Mouse (Mus musculus) heart, embryonic 10.5 days (tissue): ENCODE measurements at regions not wholly inside any gene's neighbourhood (a gene's known extent, or its start where the extent isn't known, plus 50 kb on each side); places are given as distances from the start of the nearest gene placed in this dataset.
A peak's percentile ranks its signal among the peaks of the same experiment; 100 is the strongest.

Experiments
- DNase-seq: peaks from one replicate; pipeline ENCODE4 v3.0.0-alpha.2; 2017; ENCODE audit warnings: low spot score
- H3K27ac ChIP-seq: fragments of 300-500 bp; sonication (generic); 2 replicates; pipeline ENCODE4 v1.5.1; 2016; ENCODE audit warnings: mild to moderate bottlenecking
- H3K27me3 ChIP-seq: fragments of 300-500 bp; sonication (generic); 2 replicates; pipeline ENCODE4 v1.6.1; 2016; ENCODE audit warnings: mild to moderate bottlenecking; ENCODE audit not compliant: poor library complexity, insufficient read depth, severe bottlenecking
- H3K36me3 ChIP-seq: fragments of 300-500 bp; sonication (generic); 2 replicates; pipeline ENCODE4 v1.6.1; 2016; ENCODE audit warnings: mild to moderate bottlenecking, moderate library complexity
- H3K4me1 ChIP-seq: fragments of 300-500 bp; sonication (generic); 2 replicates; pipeline ENCODE4 v1.6.1; 2016; ENCODE audit warnings: mild to moderate bottlenecking
- H3K4me3 ChIP-seq: fragments of 300-500 bp; sonication (generic); 2 replicates; pipeline ENCODE4 v1.5.1; 2016; ENCODE audit warnings: mild to moderate bottlenecking, moderate library complexity
- H3K9me3 ChIP-seq: fragments of 300-500 bp; sonication (generic); 2 replicates; pipeline ENCODE4 v1.6.1; 2016; ENCODE audit warnings: mild to moderate bottlenecking, moderate library complexity
- whole genome bisulfite sequencing: fragments of 180-500 bp; shearing (Covaris S2); methylation state at CpG from one replicate; pipeline ENCODE4 v1.1.7; 2016; 5-methylcytosine and 5-hydroxymethylcytosine counted together

DNA sequence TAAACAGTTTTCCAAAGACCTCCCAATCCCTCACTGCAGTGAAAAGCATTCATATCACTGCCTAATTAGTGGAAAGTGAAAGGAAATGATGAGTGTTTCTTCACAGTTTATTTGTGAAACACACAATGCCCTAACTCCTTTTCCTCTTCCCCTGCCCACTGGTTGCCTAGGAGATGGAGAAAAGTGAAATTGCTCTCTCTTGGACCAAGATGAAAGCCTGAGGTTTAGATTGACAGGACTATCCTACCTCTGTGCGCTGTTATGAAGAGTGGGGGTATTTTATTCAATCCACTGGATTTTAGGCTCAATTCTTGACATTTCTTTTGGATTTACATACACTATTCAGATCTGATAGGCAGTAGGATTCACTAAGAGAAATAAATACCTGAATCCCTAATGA is 132.1 kb upstream of the Zbtb20 start:
- Histone ChIP-seq H3K27ac (no peak overlapping the region), H3K4me1 (0 out of 2 replicates have a peak, but pooled peaks cover 7% of the 10 kb centered on the region), H3K9me3 (no peaks in the 10 kb centered on the region), H3K36me3 (no peaks in the 10 kb centered on the region), H3K4me3 (no peak overlapping the region), H3K27me3 (no peaks in the 10 kb centered on the region)
- no peak for DNase-seq
- WGBS = 96% methylated on average over 1 of the region's 1 CpGs

DNA sequence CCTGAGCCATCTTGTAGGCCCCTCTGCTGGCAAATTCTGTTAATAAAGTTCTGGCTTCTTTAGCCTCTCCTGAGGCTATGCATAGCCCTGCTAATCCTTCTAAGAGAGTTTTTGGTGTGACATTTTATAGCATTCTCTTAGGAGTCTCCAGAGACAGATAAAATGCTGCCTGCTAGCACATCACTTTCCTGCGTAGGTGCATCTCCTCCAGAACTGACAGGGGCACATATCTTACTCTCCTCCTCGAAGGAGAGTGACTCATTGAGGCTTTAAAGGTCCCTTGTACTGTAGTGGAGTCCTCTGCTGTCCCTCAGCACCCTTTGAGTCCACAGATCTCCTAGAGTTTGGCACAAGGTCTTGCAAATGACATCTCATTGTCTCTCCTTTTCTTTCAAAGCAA is 132.6 kb upstream of the Zbtb20 start:
- no peaks in the 10 kb centered on the region for H3K36me3 ChIP-seq
- H3K9me3 ChIP-seq = no peaks in the 10 kb centered on the region
- H3K27me3 ChIP-seq = no peaks in the 10 kb centered on the region
- 0 out of 2 replicates have a peak, but pooled peaks cover 7% of the 10 kb centered on the region for H3K4me1 ChIP-seq
- H3K4me3 ChIP-seq = no peak overlapping the region
- 68% methylated on average over 2 of the region's 2 CpGs for WGBS
- no peak overlapping the region for H3K27ac ChIP-seq
- no peak for DNase-seq

DNA sequence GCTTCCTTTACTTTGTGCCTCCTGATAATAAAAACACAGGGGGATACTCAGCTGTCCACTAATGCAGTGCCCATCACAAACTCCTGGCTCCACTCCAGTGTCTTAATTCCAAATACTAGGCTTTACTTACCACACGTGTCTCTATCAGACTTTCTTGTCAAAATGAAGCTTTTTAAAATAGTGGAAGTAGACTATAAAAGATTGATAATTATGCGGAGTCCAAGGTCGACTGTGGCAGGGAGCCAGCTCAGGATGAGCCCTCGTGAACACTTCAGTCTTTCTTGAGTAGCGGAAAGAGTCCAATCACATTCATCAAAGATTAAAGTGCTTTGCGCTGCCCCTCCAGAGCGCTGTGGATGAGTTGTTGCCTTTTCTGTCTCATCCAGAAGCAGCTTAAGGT is 147.9 kb upstream of the Zbtb20 start:
- H3K27me3 ChIP-seq = no peaks in the 10 kb centered on the region
- H3K36me3 ChIP-seq = no peaks in the 10 kb centered on the region
- H3K27ac ChIP-seq = no peak overlapping the region
- 81% methylated on average over 7 of the region's 7 CpGs for WGBS
- H3K9me3 ChIP-seq = no peaks in the 10 kb centered on the region
- H3K4me1 ChIP-seq = no peaks in the 10 kb centered on the region
- no peak for DNase-seq
- no peak overlapping the region for H3K4me3 ChIP-seq

DNA sequence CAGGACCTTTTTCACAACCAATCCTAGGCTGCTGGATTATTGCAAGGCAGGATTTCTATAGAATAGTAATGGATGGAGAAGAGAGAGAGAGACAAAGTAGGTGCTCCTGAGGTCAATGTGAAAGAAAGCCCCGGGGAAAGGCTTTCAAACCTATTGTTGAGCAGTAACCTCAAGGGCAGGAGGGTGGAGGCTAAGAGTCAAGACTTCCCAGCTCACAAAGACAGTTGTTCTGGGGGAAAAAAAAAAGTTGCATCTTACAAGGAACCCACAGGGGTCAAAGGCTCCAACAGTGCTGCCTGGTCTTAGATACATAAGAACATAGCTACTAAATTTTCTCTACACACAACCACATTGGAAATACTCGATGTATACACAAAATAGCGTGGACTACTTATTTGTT is 155.8 kb upstream of the Zbtb20 start:
- Histone ChIP-seq H3K4me3 (no peak overlapping the region), H3K4me1 (no peaks in the 10 kb centered on the region), H3K9me3 (no peaks in the 10 kb centered on the region), H3K36me3 (no peaks in the 10 kb centered on the region), H3K27ac (no peak overlapping the region), H3K27me3 (no peaks in the 10 kb centered on the region)
- WGBS = 80% methylated on average over 3 of the region's 3 CpGs
- DNase-seq = no peak

DNA sequence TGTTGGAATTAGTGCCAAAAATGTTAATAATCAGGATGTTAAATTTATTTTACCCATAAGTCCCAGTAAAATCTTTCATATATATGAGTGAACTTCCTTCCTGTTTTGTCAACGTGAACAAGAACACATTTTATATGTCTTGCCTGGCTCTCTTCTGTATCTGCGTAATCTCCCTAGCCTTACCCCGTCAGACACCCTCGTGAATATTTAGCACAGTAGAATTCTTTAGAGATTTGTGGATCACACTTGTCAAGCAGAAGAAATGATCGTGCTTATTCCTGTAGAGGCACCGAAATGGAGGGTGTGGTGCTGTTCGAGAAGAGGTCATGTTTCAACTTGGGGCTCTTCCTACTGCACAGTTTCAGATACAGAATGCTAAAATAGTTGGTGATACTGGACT is 157.2 kb upstream of the Zbtb20 start:
- 85% methylated on average over 7 of the region's 7 CpGs for WGBS
- DNase-seq = no peak
- Histone ChIP-seq H3K36me3 (no peaks in the 10 kb centered on the region), H3K9me3 (no peaks in the 10 kb centered on the region), H3K4me3 (no peak overlapping the region), H3K27me3 (no peaks in the 10 kb centered on the region), H3K27ac (no peak overlapping the region), H3K4me1 (no peaks in the 10 kb centered on the region)

DNA sequence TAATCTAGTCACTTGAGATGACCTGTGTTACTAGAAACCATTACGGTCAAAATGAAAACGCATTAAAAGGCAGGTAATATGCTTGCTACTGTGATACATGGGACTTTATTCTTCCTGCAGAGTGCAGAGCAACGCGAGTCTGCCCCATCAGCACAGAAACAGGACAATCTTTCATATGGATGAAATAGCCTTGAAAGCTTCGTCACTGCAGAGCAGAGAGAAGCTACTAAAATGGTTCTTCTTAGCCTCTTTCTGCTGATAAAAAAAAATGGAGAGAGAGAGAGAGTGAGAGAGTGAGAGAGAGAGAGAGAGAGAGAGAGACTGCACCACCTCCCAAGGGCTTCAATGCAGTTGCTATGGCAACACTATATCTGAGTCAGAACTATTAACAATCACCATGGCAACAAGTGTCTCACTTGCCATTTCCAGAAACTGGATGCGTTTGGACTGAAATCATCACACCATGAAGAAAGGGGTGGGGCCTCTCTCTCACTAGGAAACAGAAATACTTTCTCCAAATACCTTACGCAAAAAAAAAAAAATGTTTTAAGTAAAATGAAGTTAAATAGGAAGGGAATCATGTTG is 157.8 kb upstream of the Zbtb20 start:
- Histone ChIP-seq H3K27me3 (no peaks in the 10 kb centered on the region), H3K27ac (no peak overlapping the region), H3K4me3 (no peak overlapping the region), H3K4me1 (no peaks in the 10 kb centered on the region), H3K9me3 (no peaks in the 10 kb centered on the region), H3K36me3 (no peaks in the 10 kb centered on the region)
- no peak for DNase-seq
- WGBS = 74% methylated on average over 7 of the region's 7 CpGs

DNA sequence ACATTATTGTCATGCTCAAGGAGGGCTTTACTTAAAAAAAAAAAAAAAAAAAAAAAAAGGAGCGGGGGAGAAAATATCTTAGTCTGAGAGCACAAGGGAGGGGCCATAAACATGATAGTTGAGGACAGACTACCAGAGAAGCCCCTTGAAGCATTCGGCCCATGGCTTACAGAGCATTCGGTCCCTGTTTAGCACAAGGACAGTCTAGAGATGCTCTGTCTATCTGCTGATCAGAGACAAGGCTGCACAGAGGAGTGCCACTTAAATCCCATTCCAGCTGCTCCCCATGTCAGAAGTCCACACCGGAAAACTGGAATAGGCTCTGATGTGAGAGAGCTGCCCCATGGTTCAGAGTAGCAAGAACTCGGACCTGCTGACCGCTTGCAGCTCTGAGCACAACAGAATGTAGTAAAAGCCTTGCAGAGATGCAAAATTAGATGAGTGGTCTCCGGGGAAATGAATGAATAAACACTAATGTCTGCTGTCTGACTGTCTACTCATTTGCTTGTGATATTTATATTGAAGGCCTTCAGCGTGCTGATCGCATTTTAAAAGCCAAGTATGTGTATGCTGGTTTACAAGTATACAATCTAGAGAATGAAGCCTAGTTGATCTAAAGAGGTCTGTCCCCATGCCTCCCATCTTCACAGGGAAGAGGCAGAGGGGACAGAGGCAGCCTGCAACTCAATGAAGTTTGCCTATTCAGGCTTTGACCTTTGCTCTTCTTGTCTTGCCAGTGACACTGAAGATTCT is 158.4 kb upstream of the Zbtb20 start:
- Histone ChIP-seq H3K36me3 (no peaks in the 10 kb centered on the region), H3K9me3 (no peaks in the 10 kb centered on the region), H3K4me1 (no peaks in the 10 kb centered on the region), H3K27me3 (no peaks in the 10 kb centered on the region), H3K27ac (no peak overlapping the region), H3K4me3 (no peak overlapping the region)
- no peak for DNase-seq
- 87% methylated on average over 9 of the region's 9 CpGs for WGBS

DNA sequence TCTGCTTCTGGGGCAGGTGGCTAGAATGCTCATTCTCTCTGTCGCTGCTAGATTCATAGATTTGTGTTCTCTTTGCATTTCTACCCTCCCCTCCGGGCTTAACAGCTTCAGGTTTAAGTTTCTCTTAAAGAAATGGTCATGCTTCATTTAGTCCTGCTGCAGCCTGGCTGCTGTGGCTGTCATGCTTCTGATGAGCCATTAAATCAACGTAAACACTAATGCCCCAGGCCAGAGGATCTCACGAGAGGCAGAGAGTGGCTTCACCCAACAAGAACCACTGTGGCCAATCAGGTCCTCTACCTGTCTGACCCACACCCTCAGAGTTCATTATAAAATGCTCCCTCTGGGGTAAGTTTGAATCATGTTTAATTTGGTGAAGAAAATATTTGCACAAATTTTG is 173.0 kb upstream of the Zbtb20 start:
- no peak overlapping the region for H3K4me3 ChIP-seq
- H3K36me3 ChIP-seq = no peaks in the 10 kb centered on the region
- H3K4me1 ChIP-seq = no peaks in the 10 kb centered on the region
- no peaks in the 10 kb centered on the region for H3K27me3 ChIP-seq
- WGBS = 62% methylated on average over 4 of the region's 4 CpGs
- DNase-seq = no peak
- no peaks in the 10 kb centered on the region for H3K9me3 ChIP-seq
- H3K27ac ChIP-seq = no peak overlapping the region

DNA sequence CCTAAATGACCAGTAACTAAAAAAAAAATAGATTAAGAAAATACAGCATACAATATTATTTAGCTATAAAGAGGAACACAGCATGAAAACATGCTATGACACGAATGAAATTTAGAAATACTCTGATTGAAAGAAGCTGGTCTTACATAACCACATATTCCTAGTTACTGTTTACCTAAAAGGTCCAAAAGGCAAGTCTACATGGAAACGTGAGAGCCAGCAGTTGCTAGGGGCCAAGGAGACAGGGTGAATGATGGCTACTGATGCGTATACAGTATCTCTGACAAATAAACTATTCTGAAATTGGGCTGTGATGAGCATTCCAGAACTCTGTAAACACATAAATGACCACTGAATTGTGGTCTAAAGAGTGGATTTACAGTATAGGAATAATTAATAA is 194.5 kb upstream of the Zbtb20 start:
- no peaks in the 10 kb centered on the region for H3K27me3 ChIP-seq
- no peaks in the 10 kb centered on the region for H3K36me3 ChIP-seq
- 80% methylated on average over 3 of the region's 3 CpGs for WGBS
- H3K27ac ChIP-seq = no peak overlapping the region
- no peak for DNase-seq
- H3K4me3 ChIP-seq = no peak overlapping the region
- H3K4me1 ChIP-seq = no peaks in the 10 kb centered on the region
- no peaks in the 10 kb centered on the region for H3K9me3 ChIP-seq

DNA sequence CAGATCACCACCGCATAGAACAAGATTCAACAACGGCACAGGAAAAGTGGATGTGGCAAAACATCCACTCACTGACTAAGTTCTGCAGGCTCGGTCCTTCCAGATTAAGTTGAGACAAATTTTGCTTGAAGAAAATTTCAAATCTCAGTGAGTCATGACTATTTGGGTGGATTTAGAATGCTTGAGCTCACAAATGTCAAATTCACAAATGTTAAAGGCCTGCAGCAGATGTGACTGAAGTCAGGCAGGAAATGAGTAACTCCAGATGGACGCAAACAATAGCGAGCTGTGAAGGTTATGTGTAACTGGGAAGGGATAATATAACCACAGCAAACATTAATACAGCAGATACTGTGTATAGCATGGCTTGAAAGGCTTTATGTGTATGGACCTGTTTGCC is 198.5 kb upstream of the Zbtb20 start:
- WGBS = 67% methylated on average over 5 of the region's 5 CpGs
- peak overlapping the region; percentile 67; the same call in 1 of the 2 replicates for H3K27ac ChIP-seq
- no peak overlapping the region for H3K4me3 ChIP-seq
- H3K27me3 ChIP-seq = no peaks in the 10 kb centered on the region
- no peaks in the 10 kb centered on the region for H3K9me3 ChIP-seq
- H3K36me3 ChIP-seq = no peaks in the 10 kb centered on the region
- DNase-seq = no peak
- H3K4me1 ChIP-seq = no peaks in the 10 kb centered on the region

DNA sequence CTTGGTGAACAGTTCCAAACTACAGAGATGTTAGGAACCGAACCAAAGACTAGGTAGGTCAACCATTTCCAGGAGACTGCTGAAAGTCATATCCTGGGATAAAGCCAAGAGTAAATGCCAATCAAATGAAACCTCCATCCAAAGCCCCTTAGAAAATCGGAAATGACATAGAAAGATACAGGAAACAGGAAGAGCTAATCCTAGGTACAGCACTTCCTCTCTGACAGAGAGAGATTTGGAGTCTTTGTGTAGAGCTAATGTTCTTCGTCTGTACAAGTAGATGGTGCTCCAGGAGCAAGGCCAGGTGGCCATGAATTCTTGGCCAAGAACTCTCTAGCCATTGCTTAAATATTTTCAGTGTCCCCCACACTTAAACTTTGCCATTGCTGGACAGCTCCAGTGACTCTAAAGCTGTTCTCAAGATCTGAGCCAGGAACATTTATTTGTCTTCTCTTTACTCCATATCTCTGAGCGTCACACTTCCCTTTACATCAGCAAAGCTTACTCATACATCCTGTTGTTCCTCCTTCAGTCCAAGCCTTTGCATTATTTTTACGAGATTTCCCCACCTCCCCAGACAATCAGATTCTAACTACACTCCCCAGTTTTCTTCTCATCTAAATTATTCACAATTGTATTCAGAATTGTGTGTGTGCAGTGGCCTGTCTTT is 199.1 kb upstream of the Zbtb20 start:
- Histone ChIP-seq H3K9me3 (no peaks in the 10 kb centered on the region), H3K4me1 (no peaks in the 10 kb centered on the region), H3K36me3 (no peaks in the 10 kb centered on the region), H3K27ac (peak overlapping the region; percentile 67; the same call in 1 of the 2 replicates), H3K27me3 (no peaks in the 10 kb centered on the region), H3K4me3 (no peak overlapping the region)
- no peak for DNase-seq
- WGBS = 53% methylated on average over 5 of the region's 5 CpGs

DNA sequence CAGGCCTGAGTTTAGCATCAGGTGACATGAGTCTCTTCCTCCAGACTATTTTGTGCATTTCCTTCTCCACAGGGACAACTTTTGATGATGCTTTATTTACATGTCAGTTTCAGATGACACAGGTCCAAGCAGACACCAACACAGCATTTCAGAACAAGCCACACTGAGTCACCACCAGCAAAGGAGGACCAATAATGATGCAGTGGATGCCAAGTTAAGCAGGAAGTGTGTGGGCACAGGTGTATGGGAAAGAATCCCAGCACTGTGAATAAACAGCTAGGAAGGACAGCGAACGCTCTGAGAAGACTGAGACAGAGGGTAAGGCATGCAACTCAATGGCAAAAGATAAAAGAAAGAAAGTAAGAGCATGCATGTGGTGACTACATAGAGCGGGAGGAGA is 200.7 kb upstream of the Zbtb20 start:
- DNase-seq = no peak
- Histone ChIP-seq H3K36me3 (no peaks in the 10 kb centered on the region), H3K4me1 (no peaks in the 10 kb centered on the region), H3K4me3 (no peak overlapping the region), H3K27me3 (no peaks in the 10 kb centered on the region), H3K9me3 (no peaks in the 10 kb centered on the region), H3K27ac (no peak overlapping the region)
- 79% methylated on average over 3 of the region's 3 CpGs for WGBS

DNA sequence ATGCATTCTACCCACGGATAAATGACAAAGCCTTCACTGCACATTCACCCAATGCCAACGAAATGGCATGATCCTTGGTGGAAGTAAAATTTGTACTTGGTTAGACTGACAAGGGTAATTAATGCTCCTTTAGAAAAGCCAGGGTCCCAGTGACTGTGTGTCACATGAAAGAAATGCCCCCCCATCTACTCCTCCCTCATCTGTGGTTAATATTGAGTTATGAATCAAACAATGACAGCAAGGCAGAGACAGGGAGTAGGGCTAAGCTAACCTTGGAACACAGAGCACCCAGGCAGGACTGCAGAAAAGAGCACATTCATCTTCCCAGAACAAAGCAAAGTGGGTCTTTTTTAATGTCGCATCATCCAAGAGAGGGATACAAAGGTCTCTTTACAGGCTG is 209.1 kb upstream of the Zbtb20 start:
- no peak for DNase-seq
- 77% methylated on average over 3 of the region's 3 CpGs for WGBS
- no peak overlapping the region for H3K4me3 ChIP-seq

More for the DNA sequence above, 209.1 kb upstream of the Zbtb20 start:
- Histone ChIP-seq H3K4me1 (no peaks in the 10 kb centered on the region), H3K27ac (no peak overlapping the region), H3K36me3 (no peaks in the 10 kb centered on the region), H3K9me3 (no peaks in the 10 kb centered on the region), H3K27me3 (no peaks in the 10 kb centered on the region)
